Mouse (Mus musculus) embryonic facial prominence, embryonic 12.5 days (tissue): ENCODE data around the gene Lgals1. TPM values are rescaled to one million over a fixed set of nuclear protein-coding genes. Genes with fewer than 3 reads are reported as not detected.
"Not testable (repeated sequence)": the region's sequence is repeated elsewhere in the genome, so short reads cannot be mapped to it uniquely, and the experiment has no call there.

Experiments used
- ATAC-seq: fragments of 200-750 bp; cut with Nextera tagmentation; 2 replicates; pipeline ENCODE4 v1.8.0; 2017; ENCODE audit not compliant: insufficient number of reproducible peaks, insufficient read depth, low FRiP score, low TSS enrichment
- H3K27ac ChIP-seq: fragments of 300-500 bp; sonication (generic); 2 replicates; pipeline ENCODE4 v1.5.1; 2016; ENCODE audit warnings: mild to moderate bottlenecking
- H3K27me3 ChIP-seq: fragments of 300-500 bp; sonication (generic); 2 replicates; pipeline ENCODE4 v1.6.1; 2016; ENCODE audit warnings: mild to moderate bottlenecking, moderate library complexity
- H3K36me3 ChIP-seq: fragments of 300-500 bp; sonication (generic); 2 replicates; pipeline ENCODE4 v1.6.1; 2016; ENCODE audit warnings: mild to moderate bottlenecking
- H3K4me1 ChIP-seq: fragments of 300-500 bp; sonication (generic); 2 replicates; pipeline ENCODE4 v1.6.1; 2016
- H3K4me2 ChIP-seq: fragments of 300-500 bp; sonication (generic); replicated peaks from 2 replicates; pipeline ENCODE4 v1.6.1; 2016; ENCODE audit warnings: mild to moderate bottlenecking, moderate library complexity
- H3K4me3 ChIP-seq: fragments of 300-500 bp; sonication (generic); 2 replicates; pipeline ENCODE4 v1.5.1; 2016; ENCODE audit warnings: mild to moderate bottlenecking
- H3K9ac ChIP-seq: fragments of 300-500 bp; sonication (generic); 2 replicates; pipeline ENCODE4 v1.6.1; 2016; ENCODE audit warnings: mild to moderate bottlenecking, moderate library complexity
- H3K9me3 ChIP-seq: fragments of 300-500 bp; sonication (generic); 2 replicates; pipeline ENCODE4 v1.6.1; 2016; ENCODE audit warnings: mild to moderate bottlenecking, moderate library complexity
- WGBS: fragments of 180-500 bp; shearing (Covaris S2); methylation state at CpG from one replicate; pipeline ENCODE4 v1.1.7; 2016; 5-methylcytosine and 5-hydroxymethylcytosine counted together
- polyA plus RNA-seq: library from polyadenylated mRNA; unstranded; fragments of >200 nt; fragmentation: Nextera tagmentation; extraction: Ambion mirVana; gene quantifications from 2 replicates; pipeline ENCODE4 v1.2.1, GENCODE M21; 2016

The Lgals1 gene
- 1,294 and 1,324 TPM in 2 replicates for polyA plus RNA-seq

- Histone ChIP-seq H3K36me3 (peaks cover 15% of the 10 kb centered on the region), H3K9me3 (no peaks in the 10 kb centered on the region), H3K4me2 (peak within 1 kb of the TSS; percentile 67), H3K4me1 (peaks cover 36% of the 10 kb centered on the region), H3K4me3 (peak within 1 kb of the TSS; percentile 53), H3K27ac (peak within 1 kb of the TSS; percentile 98), H3K9ac (peak within 1 kb of the TSS; percentile 55), H3K27me3 (no peaks in the 10 kb centered on the region)
- WGBS: 4% methylated on average over 20 of the region's 20 CpGs
- ATAC-seq: peak; percentile 75
Measured at GRCm38 (mm10) chr15:78926021-78926919, at the start of gene Lgals1. Gene Lgals1, plus strand, starts transcription at chr15:78926725.

GRCm38 (mm10) chr15:78876991-78877809 lies 49.3 kb upstream of the Lgals1 start, which contains the start of gene Gga1:
Gene Gga1, plus strand, starts transcription at chr15:78877190.
- Histone ChIP-seq H3K36me3 (peaks cover 15% of the 10 kb centered on the region), H3K9me3 (no peaks in the 10 kb centered on the region), H3K27me3 (no peaks in the 10 kb centered on the region), H3K4me1 (peaks cover 31% of the 10 kb centered on the region), H3K4me3 (peak within 1 kb of the TSS; percentile 74), H3K9ac (peak within 1 kb of the TSS; percentile 87), H3K4me2 (peak within 1 kb of the TSS; percentile 86), H3K27ac (peak within 1 kb of the TSS; percentile 99)
- under 1% methylated on average over 75 of the region's 95 CpGs for WGBS
- ATAC-seq: peak; percentile 85

GRCm38 (mm10) chr15:78877810-78878390 lies 48.6 kb upstream of the Lgals1 start:
- Histone ChIP-seq H3K4me3 (peak overlapping the region; percentile 74), H3K4me1 (peaks cover 31% of the 10 kb centered on the region), H3K27ac (peak overlapping the region; percentile 99), H3K9me3 (no peaks in the 10 kb centered on the region), H3K27me3 (no peaks in the 10 kb centered on the region), H3K9ac (peak overlapping the region; percentile 87), H3K36me3 (peaks cover 16% of the 10 kb centered on the region), H3K4me2 (peak overlapping the region; percentile 86)
- 1% methylated on average over 17 of the region's 17 CpGs for WGBS
- ATAC-seq: peak; percentile 19

GRCm38 (mm10) chr15:78878792-78879516 lies 47.6 kb upstream of the Lgals1 start:
- H3K9ac ChIP-seq, H3K9me3 ChIP-seq, H3K27me3 ChIP-seq, ATAC-seq, H3K4me3 ChIP-seq: not testable (repeated sequence)
- peaks cover 27% of the 10 kb centered on the region for H3K36me3 ChIP-seq
- H3K4me1 ChIP-seq: peaks cover 31% of the 10 kb centered on the region
- H3K27ac ChIP-seq: peak overlapping the region; percentile 99
- peak overlapping the region; percentile 86 for H3K4me2 ChIP-seq
- 35% methylated on average over 7 of the region's 7 CpGs for WGBS

GRCm38 (mm10) chr15:78880432-78880831 lies 46.1 kb upstream of the Lgals1 start:
- Histone ChIP-seq H3K36me3 (peaks cover 39% of the 10 kb centered on the region), H3K27ac (no peak overlapping the region)
- WGBS: 93% methylated on average over 8 of the region's 8 CpGs

GRCm38 (mm10) chr15:78881828-78882227 lies 44.7 kb upstream of the Lgals1 start:
- no peak overlapping the region for H3K4me2 ChIP-seq
- peaks cover 16% of the 10 kb centered on the region for H3K4me1 ChIP-seq
- H3K9ac ChIP-seq: no peak overlapping the region
- no peaks in the 10 kb centered on the region for H3K27me3 ChIP-seq
- H3K4me3 ChIP-seq: no peak overlapping the region
- 96% methylated on average over 3 of the region's 3 CpGs for WGBS
- no peak overlapping the region for H3K27ac ChIP-seq
- H3K36me3 ChIP-seq: peaks cover 53% of the 10 kb centered on the region
- H3K9me3 ChIP-seq: no peaks in the 10 kb centered on the region
- ATAC-seq: no peak

More at GRCm38 (mm10) chr15:78880432-78880831, 46.1 kb upstream of the Lgals1 start:
- Histone ChIP-seq H3K4me3 (no peak overlapping the region), H3K9ac (no peak overlapping the region), H3K9me3 (no peaks in the 10 kb centered on the region), H3K4me1 (peaks cover 28% of the 10 kb centered on the region), H3K4me2 (no peak overlapping the region), H3K27me3 (no peaks in the 10 kb centered on the region)
- ATAC-seq: no peak

- H3K27me3 ChIP-seq: no peaks in the 10 kb centered on the region
- H3K36me3 ChIP-seq: peaks cover 91% of the 10 kb centered on the region
- no peak overlapping the region for H3K4me2 ChIP-seq
- 38% methylated on average over 13 of the region's 13 CpGs for WGBS
- no peak for ATAC-seq
- no peak overlapping the region; the same call in 1 of the 2 replicates for H3K9ac ChIP-seq
- H3K27ac ChIP-seq: no peak overlapping the region
- H3K4me3 ChIP-seq: no peak overlapping the region
- H3K9me3 ChIP-seq: no peaks in the 10 kb centered on the region
- peaks cover 21% of the 10 kb centered on the region; the same call in 1 of the 2 replicates for H3K4me1 ChIP-seq
Measured at GRCm38 (mm10) chr15:78889401-78889853, 37.1 kb upstream of the Lgals1 start.

- H3K27ac ChIP-seq: no peak overlapping the region
- H3K4me1 ChIP-seq: peaks cover 26% of the 10 kb centered on the region; the same call in 1 of the 2 replicates
Measured at GRCm38 (mm10) chr15:78892440-78892839, 34.1 kb upstream of the Lgals1 start.

GRCm38 (mm10) chr15:78894726-78895125 lies 31.8 kb upstream of the Lgals1 start:
- Histone ChIP-seq H3K4me3 (no peak overlapping the region), H3K4me2 (no peak overlapping the region), H3K27ac (peak overlapping the region; percentile 19; the same call in 1 of the 2 replicates)

More at GRCm38 (mm10) chr15:78892440-78892839, 34.1 kb upstream of the Lgals1 start:
- Histone ChIP-seq H3K9me3 (no peaks in the 10 kb centered on the region), H3K36me3 (peaks cover 69% of the 10 kb centered on the region), H3K27me3 (no peaks in the 10 kb centered on the region), H3K4me3 (no peak overlapping the region), H3K9ac (peak overlapping the region; percentile 4; the same call in 1 of the 2 replicates), H3K4me2 (no peak overlapping the region)
- ATAC-seq: no peak
- WGBS: 56% methylated on average over 7 of the region's 7 CpGs

GRCm38 (mm10) chr15:78895741-78896140 lies 30.8 kb upstream of the Lgals1 start:
- H3K4me2 ChIP-seq: no peak overlapping the region
- no peaks in the 10 kb centered on the region for H3K9me3 ChIP-seq
- H3K4me3 ChIP-seq: no peak overlapping the region
- no peak for ATAC-seq
- no peak overlapping the region for H3K9ac ChIP-seq
- WGBS: 93% methylated on average over 2 of the region's 2 CpGs
- no peak overlapping the region for H3K27ac ChIP-seq
- no peaks in the 10 kb centered on the region for H3K27me3 ChIP-seq
- H3K4me1 ChIP-seq: peaks cover 35% of the 10 kb centered on the region
- peaks cover 38% of the 10 kb centered on the region for H3K36me3 ChIP-seq

More at GRCm38 (mm10) chr15:78894726-78895125, 31.8 kb upstream of the Lgals1 start:
- Histone ChIP-seq H3K27me3 (no peaks in the 10 kb centered on the region), H3K9me3 (no peaks in the 10 kb centered on the region), H3K4me1 (peaks cover 29% of the 10 kb centered on the region), H3K9ac (0 out of 2 replicates have a peak overlapping the region, but pooled peaks have one; percentile 8), H3K36me3 (peaks cover 46% of the 10 kb centered on the region)
- 81% methylated on average over 13 of the region's 13 CpGs for WGBS
- no peak for ATAC-seq
